Mouse (Mus musculus): ENCODE results near the gene Ints13. TPM values are rescaled to one million over a fixed set of nuclear protein-coding genes. Genes with fewer than 3 reads are reported as not detected.
"Not testable (repeated sequence)": the region's sequence is repeated elsewhere in the genome, so short reads cannot be mapped to it uniquely, and the experiment has no call there.

The Ints13 gene
- 10 to 100 TPM; 34.5 to 37.3 TPM for total RNA-seq (2021)

- DNase-seq, result peak; percentile 99
- intact Hi-C loops (cut with DNase I), result no loop called here
These were observed at the start of gene Ints13 for GRCm38 (mm10) chr6:146577310-146578109. TSS of gene Ints13 (minus strand) at chr6:146577835.

GRCm38 (mm10) chr6:146616670-146617069 lies 39.0 kb upstream of the Ints13 start:
- DNase-seq, result no peak
- intact Hi-C loops (cut with DNase I), result no loop called here

- no peak for DNase-seq
- intact Hi-C loops (cut with DNase I), result no loop called here
These were observed 38.3 kb upstream of the Ints13 start for GRCm38 (mm10) chr6:146615891-146616290.

- intact Hi-C loops (cut with DNase I), result no loop called here
- DNase-seq, result no peak
These were observed 36.9 kb upstream of the Ints13 start for GRCm38 (mm10) chr6:146614541-146614940.

- intact Hi-C loops (cut with DNase I), result no loop called here
- DNase-seq, result no peak
These were observed 36.3 kb upstream of the Ints13 start for GRCm38 (mm10) chr6:146613907-146614306.

GRCm38 (mm10) chr6:146612736-146613135 lies 35.1 kb upstream of the Ints13 start:
- intact Hi-C loops (cut with DNase I), result no loop called here
- DNase-seq, result no peak

GRCm38 (mm10) chr6:146611897-146612296 lies 34.3 kb upstream of the Ints13 start:
- DNase-seq, result no peak
- intact Hi-C loops (cut with DNase I), result no loop called here

GRCm38 (mm10) chr6:146611385-146611784 lies 33.8 kb upstream of the Ints13 start:
- no peak for DNase-seq
- intact Hi-C loops (cut with DNase I), result no loop called here

- DNase-seq, result peak; percentile 32
- intact Hi-C loops (cut with DNase I), result no loop called here
These were observed 26.0 kb upstream of the Ints13 start for GRCm38 (mm10) chr6:146603651-146604050.

GRCm38 (mm10) chr6:146602601-146603000 lies 25.0 kb upstream of the Ints13 start:
- DNase-seq, result no peak
- intact Hi-C loops (cut with DNase I), result no loop called here

- intact Hi-C loops (cut with DNase I), result no loop called here
- DNase-seq, result no peak
These were observed 7.5 kb upstream of the Ints13 start for GRCm38 (mm10) chr6:146585134-146585533.

- intact Hi-C loops (cut with DNase I), result no loop called here
- DNase-seq, result no peak
These were observed 5.9 kb upstream of the Ints13 start for GRCm38 (mm10) chr6:146583366-146584046.

GRCm38 (mm10) chr6:146580381-146580926 lies 2.8 kb upstream of the Ints13 start:
- DNase-seq, result no peak
- intact Hi-C loops (cut with DNase I), result no loop called here

GRCm38 (mm10) chr6:146578586-146578985 lies 951 bp upstream of the Ints13 start:
- DNase-seq, result no peak
- intact Hi-C loops (cut with DNase I), result no loop called here

- intact Hi-C loops (cut with DNase I), result no loop called here
- no peak for DNase-seq
These were observed 486 bp upstream of the Ints13 start for GRCm38 (mm10) chr6:146578111-146578531.

GRCm38 (mm10) chr6:146576903-146577302 lies 732 bp downstream of the Ints13 start, which contains the start of gene Fgfr1op2:
TSS of gene Fgfr1op2 (plus strand) at chr6:146577203.
- DNase-seq, result no peak
- intact Hi-C loops (cut with DNase I), result no loop called here

- no peak for DNase-seq
- intact Hi-C loops (cut with DNase I), result no loop called here
These were observed 5.6 kb downstream of the Ints13 start for GRCm38 (mm10) chr6:146572073-146572472.

- intact Hi-C loops (cut with DNase I); DNase-seq: not testable (repeated sequence)
These were observed 15.2 kb downstream of the Ints13 start for GRCm38 (mm10) chr6:146562461-146562860.

GRCm38 (mm10) chr6:146551326-146551725 lies 26.3 kb downstream of the Ints13 start:
- no peak for DNase-seq
- intact Hi-C loops (cut with DNase I), result no loop called here

- no peak for DNase-seq
- intact Hi-C loops (cut with DNase I), result no loop called here
These were observed 27.2 kb downstream of the Ints13 start for GRCm38 (mm10) chr6:146550421-146550820.

- intact Hi-C loops (cut with DNase I), result loop anchor here (5.0 kb wide), 1 partner anchor 52 kb away; no protein-coding TSS in a partner anchor
- DNase-seq, result no peak
These were observed 32.3 kb downstream of the Ints13 start for GRCm38 (mm10) chr6:146545289-146545865.

Data from left cerebral cortex, postnatal 4 days (tissue).